Mouse (Mus musculus) testis, adult 2 months (tissue): ENCODE measurements around the gene Vwa1. TPM values are rescaled to one million over a fixed set of nuclear protein-coding genes. Genes with fewer than 3 reads are reported as not detected.
"Not testable (repeated sequence)": the region's sequence is repeated elsewhere in the genome, so short reads cannot be mapped to it uniquely, and the experiment has no call there.

Experiments used
- H3K27ac ChIP-seq: fragments of 200-500 bp; 2 replicates; pipeline ENCODE4 v1.5.1; 2012; ENCODE audit warnings: low read depth, low read length; ENCODE audit not compliant: control insufficient read depth, insufficient read depth
- H3K27me3 ChIP-seq: fragments of 200-500 bp; 2 replicates; pipeline ENCODE4 v1.6.1; 2012; ENCODE audit warnings: mild to moderate bottlenecking, low read length, moderate library complexity; ENCODE audit not compliant: control insufficient read depth, insufficient read depth
- H3K36me3 ChIP-seq: fragments of 200-500 bp; 2 replicates; pipeline ENCODE4 v1.6.1; 2012; ENCODE audit warnings: mild to moderate bottlenecking, low read length; ENCODE audit not compliant: control insufficient read depth, insufficient read depth
- H3K4me1 ChIP-seq: fragments of 200-500 bp; 2 replicates; pipeline ENCODE4 v1.6.1; 2012; ENCODE audit warnings: low read length; ENCODE audit not compliant: control insufficient read depth, insufficient read depth
- H3K4me3 ChIP-seq: fragments of 200-500 bp; 2 replicates; pipeline ENCODE4 v1.5.1; 2012; ENCODE audit warnings: low read depth, mild to moderate bottlenecking, low read length, moderate library complexity, mixed read lengths; ENCODE audit not compliant: control insufficient read depth
- CTCF ChIP-seq: fragments of 200-500 bp; IDR thresholded peaks from 2 replicates; pipeline ENCODE4 v1.5.1; 2012; ENCODE audit warnings: low read depth, mild to moderate bottlenecking, inconsistent platforms, low read length, moderate library complexity; ENCODE audit not compliant: control insufficient read depth, insufficient read depth, insufficient replicate concordance
- POLR2A ChIP-seq: fragments of 200-500 bp; IDR thresholded peaks from 2 replicates; pipeline ENCODE4 v1.6.1; 2012; ENCODE audit warnings: low read depth, mild to moderate bottlenecking, inconsistent platforms, low read length, moderate library complexity; ENCODE audit not compliant: control insufficient read depth
- polyA plus RNA-seq: library from polyadenylated mRNA; depleted of rRNA; stranded (reverse); fragments of >200 nt; gene quantifications from 2 replicates; pipeline ENCODE4 v1.2.3, GENCODE M21; 2012

Gene Vwa1
- polyA plus RNA-seq, 1 experiment: 5.6 TPM

DNA sequence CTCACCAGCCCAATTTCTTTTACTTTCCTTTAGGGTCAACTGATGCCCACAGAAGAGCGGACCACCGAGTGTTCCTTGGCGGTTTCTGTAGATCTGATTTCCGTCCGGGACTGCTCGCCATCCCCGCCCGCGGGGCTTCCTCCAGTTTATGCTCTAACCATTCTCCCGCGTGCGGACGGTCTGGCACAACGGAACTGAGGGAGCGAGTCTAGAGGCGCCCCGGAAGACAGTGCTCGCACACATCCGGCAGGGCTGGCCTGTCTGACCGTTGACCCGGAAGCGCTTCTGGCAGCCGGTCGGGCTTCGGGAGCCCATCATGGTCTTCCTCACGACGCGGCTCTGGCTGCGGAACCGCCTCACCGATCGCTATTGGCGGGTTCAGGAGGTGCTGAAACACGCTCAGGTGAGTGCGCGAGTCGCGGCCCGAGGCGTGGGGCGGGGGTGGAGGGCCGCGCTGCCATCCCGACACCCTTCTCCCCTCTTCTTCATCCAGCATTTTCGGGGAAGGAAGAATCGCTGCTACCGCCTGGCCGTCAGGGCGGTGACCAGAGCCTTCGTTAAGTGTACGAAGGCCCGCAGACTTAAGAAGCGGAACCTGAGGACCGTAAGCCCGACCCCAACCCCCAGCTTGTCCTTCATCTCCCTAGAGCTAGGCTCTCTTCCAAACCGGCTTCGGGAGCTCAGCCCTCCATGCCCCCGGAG, 29.0 kb upstream of the Vwa1 start:
- no peaks in the 10 kb centered on the region for H3K27me3 ChIP-seq
- H3K27ac ChIP-seq: peak overlapping the region; percentile 83
- peak; percentile 79 for TF ChIP-seq POLR2A
- TF ChIP-seq CTCF: no peak
- H3K4me1 ChIP-seq: peaks cover 7% of the 10 kb centered on the region
- peak overlapping the region; percentile 96 for H3K4me3 ChIP-seq
- H3K36me3 ChIP-seq: peaks cover 4% of the 10 kb centered on the region

DNA sequence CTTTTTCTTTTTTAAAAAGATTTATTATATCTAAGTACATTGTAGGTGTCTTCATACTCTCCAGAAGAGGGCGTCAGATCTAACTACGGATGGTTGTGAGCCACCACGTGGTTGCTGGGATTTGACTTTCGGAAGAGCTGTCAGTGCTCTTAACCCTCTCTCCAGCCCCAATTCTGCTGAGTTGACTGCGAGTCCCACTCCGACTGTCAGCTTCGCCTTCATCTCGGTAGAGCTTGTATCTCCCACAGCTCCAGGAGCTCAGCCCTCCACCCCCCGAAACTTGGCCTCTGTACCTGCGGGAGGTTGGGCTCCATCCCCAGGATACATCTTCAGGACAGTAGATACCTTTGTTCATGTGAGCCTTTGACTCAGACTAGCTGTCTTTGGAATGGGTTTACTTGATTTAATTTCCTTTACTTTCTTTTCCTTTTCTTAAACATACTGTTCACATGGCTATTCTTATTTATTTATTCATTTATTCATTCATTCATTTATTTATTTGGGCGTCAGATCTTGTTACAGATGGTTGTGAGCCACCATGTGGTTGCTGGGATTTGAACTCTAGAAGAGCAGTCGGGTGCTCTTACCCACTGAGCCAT, 28.3 kb upstream of the Vwa1 start, which contains the start of gene Mrpl20:
Gene Mrpl20, plus strand, starts transcription at position 138 of the 599 bp plus-strand sequence.
- Histone ChIP-seq H3K36me3 (peaks cover 4% of the 10 kb centered on the region; the same call in 1 of the 2 replicates), H3K27me3 (no peaks in the 10 kb centered on the region), H3K4me3 (peak within 1 kb of the TSS; percentile 96), H3K27ac (peak within 1 kb of the TSS; percentile 83), H3K4me1 (peaks cover 7% of the 10 kb centered on the region)
- TF ChIP-seq CTCF: no peak
- TF ChIP-seq POLR2A: no peak

DNA sequence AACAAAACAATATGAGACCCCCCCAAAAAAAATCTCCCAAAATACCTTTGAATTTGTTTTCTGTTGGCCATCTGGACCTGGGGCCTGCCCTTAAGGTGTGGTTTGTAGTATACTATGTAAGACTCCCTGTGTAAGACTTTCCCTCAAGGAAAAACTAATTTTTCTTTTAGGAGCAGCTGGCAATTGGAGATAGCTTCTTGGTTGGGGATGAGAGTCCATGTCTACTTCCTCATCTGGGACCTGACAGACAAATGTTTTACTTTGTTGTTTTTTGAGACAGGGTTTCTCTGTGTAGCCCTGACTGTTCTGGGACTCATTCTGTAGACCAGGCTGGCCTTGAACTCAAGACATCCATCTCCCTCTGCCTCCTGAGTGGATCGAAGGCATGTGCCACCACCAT, 27.6 kb upstream of the Vwa1 start:
- Histone ChIP-seq H3K36me3 (peaks cover 4% of the 10 kb centered on the region; the same call in 1 of the 2 replicates), H3K27me3 (no peaks in the 10 kb centered on the region), H3K27ac (no peak overlapping the region), H3K4me1 (peaks cover 7% of the 10 kb centered on the region), H3K4me3 (peak overlapping the region; percentile 96)
- no peak for TF ChIP-seq POLR2A
- no peak for TF ChIP-seq CTCF

DNA sequence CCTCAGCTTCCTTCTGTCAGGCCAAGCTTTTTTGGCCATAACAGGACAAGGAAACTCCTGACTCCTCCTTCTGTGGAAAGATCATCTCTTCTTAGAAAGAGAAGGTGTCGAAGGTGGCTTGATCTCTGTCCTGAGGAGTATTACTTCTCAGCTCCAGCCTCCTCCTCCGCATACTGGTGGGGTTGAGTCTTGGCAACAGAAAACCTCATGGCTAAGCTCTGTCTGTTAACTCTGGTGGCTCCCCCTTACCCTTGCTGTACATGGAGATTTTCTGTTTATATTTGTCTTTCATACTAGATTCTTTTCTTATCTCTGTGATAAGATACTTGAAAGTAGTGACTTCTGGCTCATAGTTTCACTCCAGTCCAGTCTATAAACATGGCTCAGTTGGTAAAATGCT, 19.2 kb upstream of the Vwa1 start:
- no peaks in the 10 kb centered on the region for H3K27me3 ChIP-seq
- H3K4me1 ChIP-seq: no peaks in the 10 kb centered on the region; the same call in 1 of the 2 replicates
- no peak overlapping the region for H3K4me3 ChIP-seq
- no peak overlapping the region for H3K27ac ChIP-seq
- no peaks in the 10 kb centered on the region for H3K36me3 ChIP-seq
- TF ChIP-seq CTCF: no peak
- TF ChIP-seq POLR2A: no peak

DNA sequence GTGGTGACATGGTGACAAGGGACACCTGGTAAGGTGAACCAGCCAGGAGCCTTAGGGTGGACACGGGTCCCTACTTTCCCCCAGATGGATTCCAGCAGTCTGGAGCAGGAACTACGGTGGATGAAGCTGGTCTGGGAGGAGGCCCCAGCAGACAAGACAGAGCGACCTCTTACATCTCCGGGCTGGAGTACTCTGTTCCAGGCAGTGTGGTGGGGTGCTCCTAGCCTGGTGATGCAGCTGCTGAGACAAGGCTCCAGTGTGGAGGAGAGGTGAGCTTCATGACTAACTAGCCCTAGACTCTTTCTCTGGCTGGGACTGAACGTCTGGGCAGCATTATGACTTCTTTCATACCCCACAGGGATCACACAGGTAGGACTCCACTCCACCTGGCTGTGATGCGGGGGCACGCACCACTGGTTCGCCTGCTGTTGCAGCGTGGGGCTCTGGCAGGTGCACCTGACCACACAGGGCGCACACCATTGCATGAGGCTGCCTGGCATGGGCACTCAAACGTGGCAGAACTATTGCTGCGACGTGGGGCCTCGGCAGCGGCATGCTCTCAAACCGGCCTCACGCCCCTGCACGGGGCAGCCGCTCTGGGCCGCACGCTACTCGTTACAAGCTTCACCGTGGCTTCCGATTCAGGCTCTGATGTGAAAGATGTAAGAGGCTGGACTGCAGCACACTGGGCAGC, 16.9 kb upstream of the Vwa1 start:
- Histone ChIP-seq H3K4me3 (no peak overlapping the region), H3K4me1 (no peaks in the 10 kb centered on the region; the same call in 1 of the 2 replicates), H3K27me3 (no peaks in the 10 kb centered on the region), H3K36me3 (no peaks in the 10 kb centered on the region), H3K27ac (no peak overlapping the region)
- TF ChIP-seq CTCF (no peak), POLR2A (no peak)

DNA sequence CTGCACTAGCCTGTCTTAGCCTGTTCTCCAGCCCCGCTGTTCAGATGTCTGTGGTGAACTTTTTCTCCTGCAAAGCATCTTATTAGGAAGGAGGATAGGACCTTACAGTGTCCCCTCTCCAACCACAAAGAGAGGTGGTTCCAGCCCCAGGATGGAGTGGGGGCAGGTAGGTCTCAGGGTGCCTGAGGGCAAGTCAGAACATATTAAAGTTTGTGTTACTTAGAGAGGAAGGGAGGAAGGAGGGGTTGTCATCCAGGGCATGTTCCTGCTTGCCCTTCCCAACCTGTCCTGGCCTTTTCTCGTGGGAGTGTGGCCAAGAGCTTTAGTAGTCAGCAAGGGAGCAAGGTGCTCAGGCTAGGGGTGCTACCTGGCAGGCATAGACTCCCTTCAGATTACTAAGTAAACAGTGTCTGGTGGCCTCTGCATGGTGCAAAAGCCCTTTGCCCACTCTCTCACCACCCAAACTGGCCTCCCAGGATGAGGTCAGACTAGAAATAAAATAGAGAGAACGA, 16.2 kb upstream of the Vwa1 start:
- no peaks in the 10 kb centered on the region for H3K27me3 ChIP-seq
- H3K4me3 ChIP-seq: no peak overlapping the region
- TF ChIP-seq POLR2A: no peak

DNA sequence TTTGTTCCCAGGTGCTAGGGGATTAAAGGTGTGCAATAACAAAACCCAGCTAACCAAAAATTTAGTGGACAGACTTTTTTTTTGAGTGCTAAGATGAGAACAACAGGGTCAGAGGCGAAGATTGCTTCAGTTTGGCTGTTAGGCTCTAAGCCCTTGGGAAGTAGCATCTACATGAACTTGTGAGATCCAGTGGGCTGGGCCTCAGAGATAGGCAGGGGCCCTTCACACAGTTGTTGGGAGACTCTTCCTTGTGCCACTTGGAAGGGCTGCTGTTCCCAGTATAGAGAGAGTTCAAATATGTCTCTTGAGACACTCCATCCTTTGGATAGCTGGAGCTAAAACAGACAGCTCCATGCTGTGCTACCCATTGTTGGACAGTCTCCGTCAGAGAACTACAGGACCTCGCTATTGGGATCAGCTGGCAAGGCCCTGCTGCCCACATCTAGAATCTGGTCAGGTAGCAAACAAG, 15.6 kb upstream of the Vwa1 start, which contains the start of gene Ankrd65:
Gene Ankrd65, plus strand, starts transcription at position 419 of the 469 bp plus-strand sequence.
- TF ChIP-seq CTCF (no peak), POLR2A (no peak)
- no peak within 1 kb of the TSS for H3K27ac ChIP-seq
- H3K27me3 ChIP-seq: no peaks in the 10 kb centered on the region
- peaks cover 4% of the 10 kb centered on the region for H3K4me1 ChIP-seq
- H3K36me3 ChIP-seq: no peaks in the 10 kb centered on the region
- no peak within 1 kb of the TSS for H3K4me3 ChIP-seq

More for the DNA sequence above, 16.2 kb upstream of the Vwa1 start:
- no peaks in the 10 kb centered on the region for H3K36me3 ChIP-seq
- H3K27ac ChIP-seq: no peak overlapping the region
- no peaks in the 10 kb centered on the region; the same call in 1 of the 2 replicates for H3K4me1 ChIP-seq

DNA sequence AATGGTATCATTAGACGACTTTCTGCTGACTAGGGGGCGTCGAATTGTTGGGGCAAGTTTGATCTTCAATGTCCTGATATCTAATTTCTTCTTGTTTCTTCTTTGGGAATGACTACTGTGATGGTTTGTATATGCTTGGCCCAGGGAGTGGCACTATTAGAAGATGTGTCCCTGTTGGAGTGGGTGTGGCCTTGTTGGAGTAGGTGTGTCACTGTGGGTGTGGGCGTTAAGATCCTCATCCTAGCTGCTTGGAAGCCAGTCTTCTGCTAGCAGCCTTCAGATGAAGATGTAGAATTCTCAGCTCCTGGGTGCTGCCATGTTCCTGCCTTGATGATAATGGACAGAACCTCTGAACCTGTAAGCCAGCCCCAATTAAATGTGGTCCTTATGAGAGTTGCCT, 14.3 kb upstream of the Vwa1 start:
- H3K36me3 ChIP-seq, H3K4me3 ChIP-seq, H3K27me3 ChIP-seq, H3K27ac ChIP-seq: not testable (repeated sequence)
- H3K4me1 ChIP-seq: peaks cover 11% of the 10 kb centered on the region
